Mouse (Mus musculus) liver, postnatal 0 days (tissue): Measurements from ENCODE around the gene Serinc1. TPM values are rescaled to one million over a fixed set of nuclear protein-coding genes. Genes with fewer than 3 reads are reported as not detected.

Source experiments
- ATAC-seq: fragments of 200-750 bp; cut with Nextera tagmentation; 2 replicates; pipeline ENCODE4 v1.8.0; 2017; ENCODE audit warnings: mild to moderate bottlenecking, moderate library complexity
- DNase-seq: peaks from one replicate; pipeline ENCODE4 v3.0.0-alpha.2; 2016
- H3K27ac ChIP-seq: fragments of 300-500 bp; sonication (generic); 2 replicates; pipeline ENCODE4 v1.5.1; 2014; ENCODE audit warnings: antibody characterized with exemption, moderate library complexity, mild to moderate bottlenecking, low read depth
- H3K27me3 ChIP-seq: fragments of 300-500 bp; sonication (generic); 2 replicates; pipeline ENCODE4 v1.6.1; 2014; ENCODE audit warnings: low read length, control low read depth, mixed read lengths; ENCODE audit not compliant: insufficient read depth
- H3K36me3 ChIP-seq: fragments of 300-500 bp; sonication (generic); replicated peaks from 2 replicates; pipeline ENCODE4 v1.6.1; 2014; ENCODE audit warnings: mild to moderate bottlenecking, control low read depth, low read length, moderate library complexity, mixed read lengths; ENCODE audit not compliant: insufficient read depth
- H3K4me1 ChIP-seq: fragments of 300-500 bp; sonication (generic); 2 replicates; pipeline ENCODE4 v1.6.1; 2014; ENCODE audit warnings: antibody characterized with exemption, mild to moderate bottlenecking, control low read depth; ENCODE audit not compliant: insufficient read depth
- H3K4me2 ChIP-seq: fragments of 300-500 bp; sonication (generic); 2 replicates; pipeline ENCODE4 v1.6.1; 2014; ENCODE audit warnings: low read depth, mild to moderate bottlenecking, low read length, moderate library complexity, mixed read lengths
- H3K4me3 ChIP-seq: fragments of 300-500 bp; sonication (generic); 2 replicates; pipeline ENCODE4 v1.5.1; 2014; ENCODE audit warnings: low read depth, low read length
- H3K9ac ChIP-seq: fragments of 300-500 bp; sonication (generic); replicated peaks from 2 replicates; pipeline ENCODE4 v1.6.1; 2014; ENCODE audit warnings: mild to moderate bottlenecking, moderate library complexity
- H3K9me3 ChIP-seq: fragments of 300-500 bp; sonication (generic); 2 replicates; pipeline ENCODE4 v1.6.1; 2016; ENCODE audit warnings: mild to moderate bottlenecking, control low read depth, low read length, mixed read lengths
- CTCF ChIP-seq: sonication (generic); IDR thresholded peaks from 2 replicates; pipeline ENCODE4 v1.5.1; 2016; ENCODE audit warnings: antibody characterized with exemption, low read depth
- EP300 ChIP-seq: IDR thresholded peaks from 2 replicates; pipeline ENCODE4 v1.6.1; 2016; ENCODE audit warnings: antibody characterized with exemption, low read depth, mild to moderate bottlenecking
- WGBS: fragments of 180-500 bp; shearing (Covaris S2); extraction: QIAGEN DNeasy Blood & Tissue Kit; methylation state at CpG from one replicate; pipeline ENCODE4 v1.1.7; 2014; ENCODE audit not compliant: insufficient replicate concordance; 5-methylcytosine and 5-hydroxymethylcytosine counted together
- polyA plus RNA-seq: library from polyadenylated mRNA; unstranded; fragments of >200 nt; fragmentation: Nextera tagmentation; extraction: Ambion mirVana; gene quantifications from 2 replicates; pipeline ENCODE4 v1.2.1, GENCODE M21; 2015

Serinc1 gene
- polyA plus RNA-seq, 1 experiment from 2014 or later: 81.6 TPM

DNA sequence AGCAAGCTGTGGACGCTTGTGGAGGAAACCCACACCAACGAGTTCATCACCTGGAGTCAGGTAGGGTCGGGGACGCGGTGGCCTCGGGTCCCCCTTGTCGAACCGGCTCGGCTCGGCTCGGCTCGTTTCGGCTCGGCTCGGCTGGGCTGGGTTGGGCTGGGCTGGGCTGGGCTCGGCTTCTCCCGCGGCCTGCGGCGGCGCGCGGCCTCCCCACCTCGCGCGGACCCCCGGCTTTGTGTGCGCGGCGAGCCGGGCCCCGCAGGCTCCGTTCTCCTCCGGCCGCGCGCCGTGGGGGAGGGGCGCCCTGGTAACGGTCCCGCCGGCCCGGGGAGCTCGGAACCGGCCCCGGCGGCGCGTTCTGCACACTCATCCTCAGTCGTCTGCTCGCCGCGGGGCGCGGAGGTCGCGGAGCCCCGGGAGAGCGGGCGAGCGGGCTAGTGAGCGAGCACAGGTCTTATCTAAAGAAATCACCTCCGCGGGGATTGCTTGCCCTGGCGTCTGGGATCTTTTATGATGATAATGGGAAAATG, 45.7 kb downstream of the Serinc1 start:
- H3K9ac ChIP-seq: peak overlapping the region; percentile 77
- peak; percentile 80 for DNase-seq
- WGBS: 2% methylated on average over 53 of the region's 65 CpGs
- ATAC-seq: peak; percentile 82
- peak overlapping the region; percentile 76 for H3K4me3 ChIP-seq
- no peaks in the 10 kb centered on the region for H3K27me3 ChIP-seq
- TF ChIP-seq CTCF (no peak), EP300 (no peak)
- H3K36me3 ChIP-seq: no peaks in the 10 kb centered on the region
- peak overlapping the region; percentile 84 for H3K27ac ChIP-seq
- peak overlapping the region; percentile 89 for H3K4me2 ChIP-seq
- 0 out of 2 replicates have a peak, but pooled peaks cover 3% of the 10 kb centered on the region for H3K4me1 ChIP-seq
- no peaks in the 10 kb centered on the region for H3K9me3 ChIP-seq

DNA sequence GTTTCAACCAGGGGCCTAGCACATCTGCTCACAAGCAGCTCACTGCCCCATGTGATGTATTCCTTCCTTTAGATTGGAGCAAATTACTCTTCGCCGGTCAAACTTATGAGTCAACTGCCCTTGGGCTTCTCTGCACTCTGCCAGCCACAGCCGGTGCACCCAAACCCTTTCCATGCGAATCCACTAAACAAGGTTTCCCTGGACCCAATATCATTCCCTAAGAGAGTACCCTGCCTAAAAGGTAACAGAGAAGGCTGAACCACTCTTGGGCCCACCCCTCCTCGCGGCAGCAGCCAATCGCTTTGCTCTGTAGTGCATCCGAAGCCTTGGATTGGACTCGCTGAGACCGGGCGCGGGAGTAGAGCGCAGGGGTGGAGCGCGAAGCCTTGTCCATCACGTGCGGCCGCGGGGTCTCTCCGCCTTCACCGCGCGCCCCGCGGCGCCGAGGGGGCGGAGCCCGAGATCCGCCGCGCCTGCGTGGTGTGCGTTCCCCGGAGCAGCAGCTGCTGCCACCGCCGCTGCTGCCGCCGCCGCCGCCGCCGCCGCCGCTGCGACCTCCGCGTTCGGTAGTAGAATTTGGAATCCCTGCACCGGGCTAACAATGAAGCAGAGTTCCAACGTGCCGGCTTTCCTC, 46.3 kb downstream of the Serinc1 start, which contains the start of gene Hsf2:
Gene Hsf2, plus strand, starts transcription at position 478 of the 634 bp plus-strand sequence.
- H3K27ac ChIP-seq: peak within 1 kb of the TSS; percentile 84

DNA sequence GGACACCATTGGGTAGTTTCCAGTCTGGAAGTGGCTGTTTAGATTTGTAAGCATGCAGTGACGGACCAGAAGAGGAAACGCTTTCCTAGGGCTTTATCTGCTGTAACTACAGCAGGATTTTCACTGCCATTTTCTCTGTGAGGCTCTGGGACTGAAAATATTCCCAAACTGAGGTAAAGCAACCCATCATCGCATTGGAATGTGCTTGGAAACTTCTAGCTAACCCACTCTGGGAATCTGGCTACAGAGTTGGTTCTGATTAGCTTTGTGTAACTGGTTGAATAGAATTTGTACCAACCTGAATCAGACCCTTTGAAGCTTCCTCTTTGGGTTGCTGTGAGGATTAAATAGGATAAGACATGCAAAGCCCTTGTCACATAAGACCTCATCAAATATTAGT, 47.6 kb downstream of the Serinc1 start:
- Histone ChIP-seq H3K9me3 (no peaks in the 10 kb centered on the region), H3K27ac (no peak overlapping the region), H3K36me3 (no peaks in the 10 kb centered on the region), H3K4me1 (0 out of 2 replicates have a peak, but pooled peaks cover 3% of the 10 kb centered on the region), H3K4me2 (no peak overlapping the region), H3K9ac (no peak overlapping the region), H3K27me3 (no peaks in the 10 kb centered on the region), H3K4me3 (no peak overlapping the region)
- no peak for ATAC-seq
- no peak for TF ChIP-seq EP300
- no peak for TF ChIP-seq CTCF
- DNase-seq: no peak
- WGBS: 88% methylated on average over 3 of the region's 3 CpGs

More for the DNA sequence above, 46.3 kb downstream of the Serinc1 start, which contains the start of gene Hsf2:
- H3K4me1 ChIP-seq: 0 out of 2 replicates have a peak, but pooled peaks cover 3% of the 10 kb centered on the region
- H3K27me3 ChIP-seq: no peaks in the 10 kb centered on the region
- DNase-seq (peak; percentile 92), ATAC-seq (peak; percentile 98)
- TF ChIP-seq EP300: no peak
- no peak for TF ChIP-seq CTCF
- WGBS: 2% methylated on average over 42 of the region's 52 CpGs
- no peaks in the 10 kb centered on the region for H3K9me3 ChIP-seq
- H3K4me3 ChIP-seq: peak within 1 kb of the TSS; percentile 76
- H3K9ac ChIP-seq: peak within 1 kb of the TSS; percentile 77
- peak within 1 kb of the TSS; percentile 89 for H3K4me2 ChIP-seq
- H3K36me3 ChIP-seq: no peaks in the 10 kb centered on the region

DNA sequence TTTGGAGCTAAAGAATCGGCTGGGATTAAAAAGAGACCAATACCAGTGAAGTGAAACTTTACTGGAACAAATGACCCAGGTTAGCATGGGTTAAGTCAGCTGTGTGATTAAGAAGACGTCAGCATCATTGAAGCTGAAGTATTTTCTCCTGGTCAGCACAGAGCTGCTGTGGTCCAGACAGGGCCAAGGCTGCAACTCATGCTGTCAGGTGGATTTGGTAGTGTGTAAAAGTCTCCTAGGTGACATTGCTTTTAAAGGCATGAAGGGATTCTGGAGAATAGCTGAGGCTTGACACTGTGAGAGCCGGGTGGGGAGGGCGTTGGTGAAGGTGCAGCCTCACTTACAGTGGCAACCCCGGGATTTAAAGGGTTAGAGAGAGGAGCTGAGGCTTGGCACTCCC, 50.6 kb downstream of the Serinc1 start:
- no peak overlapping the region for H3K27ac ChIP-seq
- no peak for DNase-seq
- H3K27me3 ChIP-seq: no peaks in the 10 kb centered on the region
- TF ChIP-seq EP300 (no peak), CTCF (no peak)
- no peaks in the 10 kb centered on the region for H3K4me1 ChIP-seq
- no peak overlapping the region for H3K4me3 ChIP-seq
- H3K9me3 ChIP-seq: no peaks in the 10 kb centered on the region
- no peak overlapping the region for H3K9ac ChIP-seq
- H3K4me2 ChIP-seq: no peak overlapping the region
- WGBS: 54% methylated on average over 5 of the region's 5 CpGs
- H3K36me3 ChIP-seq: no peaks in the 10 kb centered on the region
- no peak for ATAC-seq

DNA sequence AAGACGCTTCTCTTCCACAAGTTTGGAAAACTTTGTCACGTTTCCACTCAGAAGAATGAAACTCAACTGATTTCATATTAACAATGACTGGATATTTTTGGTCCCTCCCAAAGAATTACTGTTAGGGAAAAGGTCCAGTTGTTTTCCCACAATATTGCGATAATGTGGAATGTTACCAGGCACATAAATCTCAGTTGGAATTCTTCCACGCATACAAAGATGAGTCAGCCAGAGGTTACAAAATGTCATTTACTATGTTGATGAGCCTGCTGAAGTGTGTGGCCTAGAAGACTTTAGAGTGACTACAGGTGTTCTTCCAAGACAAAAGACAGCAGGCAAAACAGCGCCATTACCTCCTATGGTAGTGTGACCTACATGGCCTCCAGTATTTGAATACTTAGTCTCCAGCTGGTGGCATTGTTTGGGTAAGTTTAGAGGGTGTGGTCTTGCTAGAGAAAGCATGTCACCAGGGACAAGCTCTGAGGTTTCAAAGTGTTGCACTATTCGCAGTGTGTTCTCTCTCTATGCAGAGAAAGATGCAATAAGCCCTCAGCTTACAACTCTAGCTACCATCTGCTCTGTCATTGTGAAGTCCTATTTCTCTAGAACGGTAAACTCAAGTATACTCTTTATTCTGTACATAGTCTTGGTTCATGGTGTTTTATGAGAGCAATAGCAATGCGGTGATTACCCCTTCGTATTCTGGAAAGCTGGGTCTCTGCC, 55.0 kb downstream of the Serinc1 start:
- Histone ChIP-seq H3K4me1 (no peaks in the 10 kb centered on the region), H3K36me3 (no peaks in the 10 kb centered on the region), H3K4me3 (no peak overlapping the region), H3K27me3 (no peaks in the 10 kb centered on the region), H3K4me2 (no peak overlapping the region), H3K9me3 (no peaks in the 10 kb centered on the region), H3K9ac (no peak overlapping the region), H3K27ac (no peak overlapping the region)
- WGBS: 76% methylated on average over 9 of the region's 9 CpGs
- DNase-seq: no peak
- ATAC-seq: no peak
- TF ChIP-seq EP300 (no peak), CTCF (no peak)

Other genes starting within 250 kb of the Serinc1 start
- gene Hsf2, start 46.1 kb downstream of the Serinc1 start, polyA plus RNA-seq: 20.2 and 27.3 TPM in 2 replicates
- gene Pkib, start 99.5 kb upstream of the Serinc1 start, polyA plus RNA-seq: 1.8 and 2.6 TPM in 2 replicates